Mouse (Mus musculus): ENCODE results near the gene Rbms3. TPM values are rescaled to one million over a fixed set of nuclear protein-coding genes. Genes with fewer than 3 reads are reported as not detected.
A peak's percentile ranks its signal among the peaks of the same experiment; 100 is the strongest.

Rbms3 gene
- polyA plus RNA-seq, 1 experiment from 2014 or later = 117 TPM

- no peak overlapping the region for H3K9ac ChIP-seq
- H3K36me3 ChIP-seq (ENCODE audit: insufficient read depth) = no peaks in the 10 kb centered on the region
- no peaks in the 10 kb centered on the region for H3K4me1 ChIP-seq (ENCODE audit: insufficient read depth)
- TF ChIP-seq CTCF (IDR thresholded peaks at IDR 0.05; ENCODE audit: low read depth) = no peak
- ATAC-seq (ENCODE audit: insufficient read depth) (peak; percentile 95), DNase-seq (peak; percentile 77)
- 52% methylated on average over 7 of the region's 7 CpGs for WGBS
- no peak overlapping the region for H3K4me2 ChIP-seq
- 0 out of 2 replicates have a peak overlapping the region, but pooled peaks have one; percentile 15 for H3K27ac ChIP-seq (ENCODE audit: low read depth)
- H3K4me3 ChIP-seq (ENCODE audit: low read depth, low read length) = no peak overlapping the region
- no peaks in the 10 kb centered on the region for H3K9me3 ChIP-seq (ENCODE audit: low read depth, low read length)
- no peaks in the 10 kb centered on the region for H3K27me3 ChIP-seq (ENCODE audit: insufficient read depth, low read length)
Measured at GRCm38 (mm10) chr9:117429217-117430105, 200.3 kb downstream of the Rbms3 start.

- no peak for ATAC-seq (ENCODE audit: insufficient read depth)
- WGBS = 38% methylated on average over 5 of the region's 5 CpGs
Measured at GRCm38 (mm10) chr9:117423259-117423658, 206.5 kb downstream of the Rbms3 start.

GRCm38 (mm10) chr9:117419874-117420485, 209.7 kb downstream of the Rbms3 start:
- TF ChIP-seq CTCF (IDR thresholded peaks at IDR 0.05; ENCODE audit: low read depth) = no peak
- WGBS = 40% methylated on average over 8 of the region's 8 CpGs
- H3K36me3 ChIP-seq (ENCODE audit: insufficient read depth) = no peaks in the 10 kb centered on the region
- H3K4me3 ChIP-seq (ENCODE audit: low read depth, low read length) = no peak overlapping the region
- no peak overlapping the region for H3K4me2 ChIP-seq
- DNase-seq (peak; percentile 64), ATAC-seq (ENCODE audit: insufficient read depth) (peak; percentile 75; the same call in 1 of the 2 replicates)
- no peak overlapping the region for H3K27ac ChIP-seq (ENCODE audit: low read depth)
- no peaks in the 10 kb centered on the region for H3K27me3 ChIP-seq (ENCODE audit: insufficient read depth, low read length)
- H3K9ac ChIP-seq = no peak overlapping the region
- H3K9me3 ChIP-seq (ENCODE audit: low read depth, low read length) = no peaks in the 10 kb centered on the region
- no peaks in the 10 kb centered on the region for H3K4me1 ChIP-seq (ENCODE audit: insufficient read depth)

More at GRCm38 (mm10) chr9:117423259-117423658, 206.5 kb downstream of the Rbms3 start:
- no peak for TF ChIP-seq CTCF (IDR thresholded peaks at IDR 0.05; ENCODE audit: low read depth)
- H3K9me3 ChIP-seq (ENCODE audit: low read depth, low read length) = no peaks in the 10 kb centered on the region
- no peak overlapping the region for H3K4me2 ChIP-seq
- no peak overlapping the region for H3K27ac ChIP-seq (ENCODE audit: low read depth)
- no peak overlapping the region for H3K4me3 ChIP-seq (ENCODE audit: low read depth, low read length)
- DNase-seq = peak; percentile 42
- no peak overlapping the region for H3K9ac ChIP-seq
- no peaks in the 10 kb centered on the region for H3K36me3 ChIP-seq (ENCODE audit: insufficient read depth)
- no peaks in the 10 kb centered on the region for H3K27me3 ChIP-seq (ENCODE audit: insufficient read depth, low read length)
- no peaks in the 10 kb centered on the region for H3K4me1 ChIP-seq (ENCODE audit: insufficient read depth)

- ATAC-seq (ENCODE audit: insufficient read depth) = peak; percentile 77; the same call in 1 of the 2 replicates
- DNase-seq = peak; percentile 80
- Histone ChIP-seq H3K9ac (no peak overlapping the region), H3K27me3 (ENCODE audit: insufficient read depth, low read length) (no peaks in the 10 kb centered on the region), H3K4me3 (ENCODE audit: low read depth, low read length) (no peak overlapping the region), H3K4me1 (ENCODE audit: insufficient read depth) (no peaks in the 10 kb centered on the region), H3K4me2 (no peak overlapping the region), H3K9me3 (ENCODE audit: low read depth, low read length) (no peaks in the 10 kb centered on the region), H3K36me3 (ENCODE audit: insufficient read depth) (no peaks in the 10 kb centered on the region), H3K27ac (ENCODE audit: low read depth) (no peak overlapping the region)
- no peak for TF ChIP-seq CTCF (IDR thresholded peaks at IDR 0.05; ENCODE audit: low read depth)
- WGBS = 28% methylated on average over 3 of the region's 3 CpGs
Measured at GRCm38 (mm10) chr9:117413181-117413580, 216.5 kb downstream of the Rbms3 start.

- WGBS = 51% methylated on average over 2 of the region's 2 CpGs
- H3K9ac ChIP-seq = no peak overlapping the region
- no peak overlapping the region for H3K4me3 ChIP-seq (ENCODE audit: low read depth, low read length)
- ATAC-seq (ENCODE audit: insufficient read depth) (no peak), DNase-seq (no peak)
- no peak overlapping the region for H3K4me2 ChIP-seq
- no peak overlapping the region for H3K27ac ChIP-seq (ENCODE audit: low read depth)
- no peaks in the 10 kb centered on the region for H3K36me3 ChIP-seq (ENCODE audit: insufficient read depth)
- no peaks in the 10 kb centered on the region for H3K4me1 ChIP-seq (ENCODE audit: insufficient read depth)
- no peak for TF ChIP-seq CTCF (IDR thresholded peaks at IDR 0.05; ENCODE audit: low read depth)
- no peaks in the 10 kb centered on the region for H3K27me3 ChIP-seq (ENCODE audit: insufficient read depth, low read length)
- no peaks in the 10 kb centered on the region for H3K9me3 ChIP-seq (ENCODE audit: low read depth, low read length)
Measured at GRCm38 (mm10) chr9:117412584-117412983, 217.1 kb downstream of the Rbms3 start.

- no peaks in the 10 kb centered on the region for H3K27me3 ChIP-seq (ENCODE audit: insufficient read depth, low read length)
- no peak overlapping the region for H3K4me3 ChIP-seq (ENCODE audit: low read depth, low read length)
- H3K4me2 ChIP-seq = no peak overlapping the region
- H3K9me3 ChIP-seq (ENCODE audit: low read depth, low read length) = no peaks in the 10 kb centered on the region
- no peaks in the 10 kb centered on the region for H3K4me1 ChIP-seq (ENCODE audit: insufficient read depth)
- no peak for DNase-seq
- H3K36me3 ChIP-seq (ENCODE audit: insufficient read depth) = no peaks in the 10 kb centered on the region
- H3K9ac ChIP-seq = no peak overlapping the region
- ATAC-seq (ENCODE audit: insufficient read depth) = no peak
- no peak for TF ChIP-seq CTCF (IDR thresholded peaks at IDR 0.05; ENCODE audit: low read depth)
- no peak overlapping the region for H3K27ac ChIP-seq (ENCODE audit: low read depth)
- WGBS = 78% methylated on average over 4 of the region's 4 CpGs
Measured at GRCm38 (mm10) chr9:117404621-117405020, 225.1 kb downstream of the Rbms3 start.

- WGBS = 19% methylated on average over 7 of the region's 7 CpGs
- no peaks in the 10 kb centered on the region for H3K36me3 ChIP-seq (ENCODE audit: insufficient read depth)
- no peak overlapping the region for H3K9ac ChIP-seq
- H3K4me3 ChIP-seq (ENCODE audit: low read depth, low read length) = no peak overlapping the region
- no peak overlapping the region for H3K27ac ChIP-seq (ENCODE audit: low read depth)
- no peak for TF ChIP-seq CTCF (IDR thresholded peaks at IDR 0.05; ENCODE audit: low read depth)
- DNase-seq = peak; percentile 69
- H3K4me1 ChIP-seq (ENCODE audit: insufficient read depth) = no peaks in the 10 kb centered on the region
- no peaks in the 10 kb centered on the region for H3K9me3 ChIP-seq (ENCODE audit: low read depth, low read length)
- H3K27me3 ChIP-seq (ENCODE audit: insufficient read depth, low read length) = no peaks in the 10 kb centered on the region
- peak; percentile 85 for ATAC-seq (ENCODE audit: insufficient read depth)
- no peak overlapping the region for H3K4me2 ChIP-seq
Measured at GRCm38 (mm10) chr9:117400262-117400671, 229.4 kb downstream of the Rbms3 start.

Measured in lung, embryonic 14.5 days (tissue).